Mouse (Mus musculus) layer of hippocampus, adult 9-11 months (tissue): ENCODE measurements at regions not wholly inside any gene's neighbourhood (a gene's known extent, or its start where the extent isn't known, plus 50 kb on each side); places are given as distances from the start of the nearest gene placed in this dataset.

Experiments used
- DNase-seq: peaks from one replicate; pipeline ENCODE4 v3.0.0; 2022

DNA sequence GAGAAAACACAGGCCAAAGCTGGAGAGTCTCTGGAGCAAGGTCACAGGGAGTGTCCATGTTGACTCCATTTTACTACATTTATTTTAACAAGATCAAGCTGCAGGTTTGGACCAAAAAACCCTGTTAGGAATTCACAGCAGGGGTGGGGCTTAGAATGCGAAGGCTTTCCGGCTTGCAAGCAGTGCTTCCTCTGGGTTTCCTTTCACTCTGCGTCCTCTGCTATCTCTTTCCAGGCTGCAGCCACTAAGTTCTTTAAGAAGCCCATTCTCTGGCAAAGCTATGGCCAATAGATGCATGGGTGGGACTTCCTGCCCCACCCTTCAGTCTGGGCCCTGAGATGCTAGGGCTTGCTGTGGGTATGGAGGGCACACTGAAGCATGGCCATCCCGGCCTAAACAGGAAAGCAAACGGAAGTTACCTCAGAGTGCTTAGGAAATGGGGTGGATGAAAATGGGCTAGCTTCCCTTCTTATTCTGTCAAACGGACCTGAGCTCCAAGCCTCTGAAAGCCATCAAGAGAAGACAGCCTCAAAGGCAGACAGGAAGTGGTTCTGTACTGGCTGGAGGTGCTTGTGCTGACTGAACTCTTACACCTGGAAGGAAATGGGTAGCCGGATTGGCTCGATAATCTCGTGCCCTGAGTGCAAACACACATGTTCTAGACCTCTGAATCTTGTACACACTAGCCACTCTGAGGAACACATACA is 90.6 kb upstream of the C1qtnf7 start:
- no peak for DNase-seq

DNA sequence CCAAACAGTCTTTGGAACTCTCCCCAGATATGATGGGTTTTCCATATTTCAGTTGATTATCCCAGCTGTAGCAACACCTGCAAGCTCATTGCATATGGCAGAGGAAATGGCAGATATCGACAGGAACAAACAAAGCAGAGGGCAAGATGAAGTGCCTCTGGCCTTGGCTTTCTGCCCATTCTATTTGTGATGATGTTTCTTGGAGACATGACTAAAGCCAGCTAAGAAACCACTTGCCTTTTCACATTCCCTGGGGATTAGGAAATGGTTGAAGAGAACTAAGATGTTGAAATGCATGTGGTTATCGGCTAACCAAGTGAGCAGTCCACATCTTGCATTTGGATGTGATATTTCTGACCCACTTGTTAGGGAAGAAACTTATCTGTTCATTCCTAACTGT is 82.0 kb upstream of the C1qtnf7 start:
- DNase-seq: no peak

DNA sequence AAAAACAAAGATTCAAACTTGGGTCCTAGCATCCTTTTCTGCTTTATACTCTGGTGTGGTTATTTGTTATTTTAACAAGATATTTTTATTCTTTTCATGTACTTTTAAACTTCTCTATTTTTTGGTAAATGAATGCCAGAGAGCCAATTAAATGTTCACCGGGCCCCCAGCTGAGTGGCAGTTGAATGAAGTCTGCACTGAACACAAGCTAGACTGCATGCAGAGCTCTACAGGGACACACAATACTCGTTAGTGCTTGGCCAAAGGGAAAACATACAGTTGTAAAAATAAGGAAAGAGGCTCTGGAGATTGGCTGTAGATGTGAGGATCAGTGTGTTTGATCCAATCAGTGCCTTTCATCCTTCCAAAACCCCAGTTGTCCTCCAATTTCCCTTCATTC is 76.1 kb upstream of the C1qtnf7 start:
- no peak for DNase-seq

DNA sequence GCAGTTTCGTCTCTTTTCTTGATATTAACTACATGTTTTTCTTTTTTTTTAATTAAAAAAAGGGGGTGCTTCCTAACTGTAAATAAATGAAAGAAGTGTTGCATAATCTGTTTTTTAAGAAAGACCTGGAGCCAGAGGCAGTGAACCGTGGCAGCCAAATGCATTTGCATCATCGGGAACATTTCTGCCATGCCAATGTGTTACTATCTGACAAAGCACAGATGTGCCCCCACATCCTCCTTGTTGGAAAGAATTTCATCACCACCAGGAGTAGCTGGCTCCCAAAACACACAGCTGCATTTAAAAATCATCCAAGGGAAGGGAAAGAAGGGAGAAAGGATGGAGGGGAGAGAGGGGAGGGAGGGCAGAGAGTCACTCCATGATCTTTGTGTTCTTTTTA is 74.0 kb upstream of the C1qtnf7 start:
- no peak for DNase-seq

DNA sequence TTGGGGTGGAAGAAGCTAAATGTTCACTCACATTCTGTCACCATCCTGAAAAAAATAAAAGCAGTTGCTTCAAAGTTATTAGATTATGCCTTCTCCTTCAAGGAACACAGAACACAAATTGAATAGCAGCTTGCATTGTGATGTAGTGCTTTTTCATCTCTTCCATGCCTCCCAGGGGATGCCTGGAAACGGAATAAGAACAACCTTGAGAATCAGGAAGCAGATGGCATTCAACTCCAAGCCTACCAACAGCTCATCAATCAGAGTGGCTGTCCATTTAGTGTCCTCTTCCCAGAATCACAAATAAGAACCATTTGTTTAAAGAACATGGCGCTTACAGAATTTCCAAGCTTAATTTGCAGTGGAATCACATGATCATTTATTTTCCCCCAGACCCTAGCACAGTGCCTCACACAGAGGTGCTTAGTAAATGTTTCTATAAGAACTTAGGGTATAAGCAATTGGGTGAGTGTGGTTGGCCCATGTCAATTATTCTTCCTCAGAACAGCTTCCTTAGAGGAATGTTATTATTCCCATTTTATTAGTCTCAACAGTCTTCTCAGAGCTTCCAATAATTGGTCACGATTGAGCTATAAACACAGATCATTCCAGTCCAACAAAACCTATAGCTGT is 70.6 kb upstream of the C1qtnf7 start:
- no peak for DNase-seq

DNA sequence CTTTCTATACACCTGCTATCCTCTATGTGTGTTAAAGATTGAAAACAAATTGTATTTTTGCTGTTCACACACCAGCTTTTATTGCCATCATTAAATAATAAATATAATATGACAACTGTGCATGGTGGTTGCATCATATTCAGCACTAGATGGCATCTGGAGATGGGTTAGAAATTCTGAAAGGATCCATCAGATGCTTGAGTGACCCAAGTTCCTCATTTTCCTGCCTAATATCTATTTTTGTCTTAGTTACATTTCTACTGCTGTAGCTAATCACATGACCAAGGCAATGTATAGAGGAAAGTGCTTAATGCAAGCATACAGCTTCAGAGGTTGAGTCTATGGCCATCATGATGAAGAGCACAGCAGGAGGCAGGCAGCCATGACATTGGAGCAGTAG is 69.7 kb upstream of the C1qtnf7 start:
- DNase-seq: no peak

DNA sequence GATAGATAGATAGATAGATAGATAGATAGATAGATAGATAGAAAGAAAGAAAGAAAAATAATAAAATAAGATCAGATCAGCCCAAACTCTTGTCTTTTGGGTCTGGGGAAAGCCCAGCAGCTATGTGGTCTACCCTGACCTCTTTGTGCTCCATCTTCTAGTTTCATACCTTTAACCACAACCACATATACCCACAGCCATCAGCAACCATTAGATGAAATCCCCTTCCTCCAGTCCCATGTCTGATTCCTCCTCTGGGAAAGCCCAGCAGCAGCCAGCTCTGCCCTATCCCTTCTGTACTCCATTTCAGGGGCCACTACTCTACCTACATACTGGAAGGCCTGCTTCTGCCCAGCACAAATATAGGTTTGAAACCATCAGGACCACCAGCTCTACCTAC is 69.0 kb upstream of the C1qtnf7 start:
- no peak for DNase-seq

DNA sequence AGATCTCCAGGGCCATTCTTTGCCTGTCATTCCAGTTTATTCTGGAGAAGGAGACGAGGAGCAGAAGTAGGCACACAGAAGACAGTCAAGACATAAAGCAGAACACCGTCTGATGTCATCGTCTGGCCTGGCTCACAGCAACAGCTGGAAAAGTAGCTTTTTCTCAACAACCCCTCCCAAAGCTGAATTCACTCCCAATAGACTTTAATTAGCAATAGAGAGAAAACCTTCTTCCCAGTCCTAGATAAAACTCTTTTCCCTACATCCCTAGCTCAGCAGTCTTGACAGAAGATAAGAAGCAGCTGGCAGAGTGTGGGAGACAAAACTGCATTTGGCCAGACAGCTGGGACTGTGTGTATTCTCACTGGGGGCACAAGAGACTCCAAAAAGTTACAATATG is 59.3 kb upstream of the C1qtnf7 start:
- DNase-seq: peak; percentile 9

DNA sequence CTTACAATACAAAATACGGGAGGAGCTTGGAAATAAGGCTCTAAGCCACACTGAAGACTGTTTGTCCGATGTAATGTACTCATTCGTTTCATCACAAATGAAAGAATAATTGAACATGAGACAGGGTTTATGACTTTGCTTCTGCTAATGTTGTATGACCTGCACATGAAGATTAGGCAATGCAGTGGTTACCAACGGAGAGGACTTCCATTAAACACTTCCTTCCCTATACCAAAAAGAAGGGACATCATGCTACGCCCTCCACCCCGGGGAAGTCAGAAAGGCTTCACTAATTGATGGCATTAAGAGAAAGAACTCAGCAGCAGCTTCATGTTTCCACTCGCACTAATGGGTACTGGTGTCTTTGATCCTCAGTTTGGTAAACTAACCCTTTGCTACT is 57.6 kb upstream of the C1qtnf7 start:
- DNase-seq: no peak

DNA sequence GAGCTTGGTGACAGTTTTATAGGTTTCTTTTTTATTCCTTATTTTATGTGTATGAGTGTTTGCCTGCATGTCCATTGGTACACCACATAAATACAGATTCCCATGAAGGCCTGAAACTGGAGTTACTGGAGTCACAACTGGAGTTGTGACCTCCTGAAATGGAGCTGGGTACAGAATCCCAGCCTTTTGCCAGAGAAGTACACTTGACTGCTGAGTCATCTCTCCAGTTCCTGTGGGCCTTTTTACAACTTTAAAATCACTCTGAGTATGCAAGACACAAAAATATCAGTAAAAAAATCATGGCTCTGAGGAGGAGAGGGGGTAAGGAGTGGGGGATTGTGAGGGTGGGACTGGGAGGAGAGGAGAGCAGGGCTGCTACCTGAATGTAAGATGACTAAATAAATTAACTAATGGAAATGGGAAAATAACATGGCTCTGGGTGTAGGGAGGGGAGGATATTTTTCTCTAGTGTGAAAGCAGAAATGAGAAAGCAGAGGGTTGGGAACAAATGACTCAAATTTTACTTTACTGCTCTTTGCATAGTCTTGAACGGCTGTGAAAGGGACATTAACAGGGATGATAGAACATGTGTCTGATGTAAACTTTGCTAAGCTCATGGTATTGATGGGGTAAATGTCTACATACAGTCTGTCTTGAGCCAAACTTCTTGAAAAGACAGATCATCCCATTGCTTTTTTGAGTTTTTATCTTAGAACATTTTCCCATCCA is 53.2 kb upstream of the C1qtnf7 start:
- DNase-seq: no peak
